Mouse (Mus musculus): Measurements from ENCODE around the gene Aoc2.
A peak's percentile ranks its signal among the peaks of the same experiment; 100 is the strongest.

DNA sequence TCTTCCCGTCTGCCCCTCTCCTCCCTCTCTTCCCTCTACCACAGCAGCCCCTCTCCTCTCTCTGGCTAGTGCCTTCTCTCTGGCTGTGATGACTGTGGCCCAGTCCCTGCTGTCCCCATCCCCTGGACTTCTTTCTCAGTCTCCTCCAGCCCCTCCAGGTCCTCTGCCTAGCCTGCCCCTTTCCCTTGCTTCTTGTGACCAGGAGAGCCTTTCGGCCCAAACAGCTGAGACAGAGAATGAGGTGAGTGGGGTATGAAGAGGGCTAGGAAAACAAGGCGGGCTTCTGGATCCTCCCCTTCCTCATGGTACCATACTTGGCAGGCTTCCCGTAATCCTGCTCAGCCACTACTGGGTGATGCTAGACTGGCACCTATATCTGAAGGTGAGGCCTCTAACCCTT is 49.6 kb upstream of the Aoc2 start:
- TF ChIP-seq POLR2A (IDR thresholded peaks at IDR 0.05; ENCODE audit: control insufficient read depth in 1 of 2, insufficient read depth in 1 of 2, low read depth in 1 of 2, low read length in 2 of 2, poor library complexity in 1 of 2) (0 out of 4 replicates have a peak, but pooled peaks of 1 of the 2 experiments have one; percentile 16), ZC3H11A (IDR thresholded peaks at IDR 0.05; ENCODE audit: low read depth, low read length) (no peak), POLR2AphosphoS5 (IDR thresholded peaks at IDR 0.05; ENCODE audit: borderline replicate concordance, low read depth, low read length) (no peak), CTCF (IDR thresholded peaks at IDR 0.05 in 2 of 3, conservative IDR thresholded peaks at IDR 0.05 in 1 of 3; ENCODE audit: control insufficient read depth in 1 of 3, insufficient read depth in 1 of 3, low read depth in 2 of 3, low read length in 3 of 3, poor library complexity in 1 of 3, severe bottlenecking in 1 of 3) (no peak), ELF1 (IDR thresholded peaks at IDR 0.05; ENCODE audit: low read depth, low read length) (no peak), ZMIZ1 (IDR thresholded peaks at IDR 0.05; ENCODE audit: low read depth, low read length) (no peak), EP300 (IDR thresholded peaks at IDR 0.05; ENCODE audit: low read depth in 1 of 2, low read length in 2 of 2) (no peak), SIN3A (IDR thresholded peaks at IDR 0.05; ENCODE audit: low read length) (no peak)
